Mouse (Mus musculus) heart, adult 8-10 months (tissue): ENCODE results near the gene Zfp281. TPM values are rescaled to one million over a fixed set of nuclear protein-coding genes. Genes with fewer than 3 reads are reported as not detected.

Experiments used
- DNase-seq: peaks from one replicate; pipeline ENCODE4 v3.0.0; 2022; ENCODE audit warnings: low spot score
- total RNA-seq, 4 experiments: library from RNA; stranded (reverse); gene quantifications; 2 replicates each; pipeline ENCODE4 v1.2.4; 2022

Zfp281 gene
- total RNA-seq, 4 experiments from 2014 or later, result 9.4 to 11.1 (median 10.1) TPM

DNA sequence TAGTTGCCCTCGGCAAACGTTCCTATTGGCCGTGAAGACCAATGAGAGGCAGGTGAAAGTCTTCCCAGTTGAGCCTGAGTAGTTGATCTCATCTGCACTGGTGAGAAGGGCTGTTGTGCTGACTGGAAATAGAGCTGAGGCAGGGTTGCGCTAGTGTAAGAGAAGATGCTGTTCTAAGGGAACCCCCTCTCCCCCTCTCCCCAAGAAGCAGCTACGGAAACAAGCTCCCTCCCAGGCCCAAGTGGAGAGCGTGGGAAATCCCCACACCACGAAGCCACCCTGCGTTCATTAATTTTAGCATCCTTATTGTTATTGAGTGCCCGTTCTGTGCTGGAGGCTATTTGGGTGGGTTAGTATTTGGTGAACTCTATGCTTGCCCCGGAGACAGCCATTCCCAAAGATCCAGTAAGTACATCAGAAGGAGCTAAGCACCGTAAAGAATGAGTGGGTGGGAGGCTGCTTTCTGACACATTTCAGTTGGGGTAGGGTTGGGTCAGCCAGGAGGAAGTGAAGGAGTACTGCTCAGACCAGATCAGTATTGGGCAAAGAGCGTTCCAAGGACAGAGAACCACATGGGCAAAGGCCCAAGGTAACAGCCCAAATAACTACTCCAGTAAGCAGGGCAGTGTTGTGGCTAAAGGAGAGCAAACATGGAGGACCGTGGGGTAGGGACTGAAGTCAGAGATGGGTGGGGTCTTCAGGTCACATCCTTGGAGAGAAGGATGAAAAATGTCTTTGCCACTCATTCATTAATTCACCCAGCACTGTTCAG, 33.9 kb downstream of the Zfp281 start:
- no peak for DNase-seq

GRCm38 (mm10) chr1:136659337-136659736, 34.6 kb downstream of the Zfp281 start:
- no peak for DNase-seq

DNA sequence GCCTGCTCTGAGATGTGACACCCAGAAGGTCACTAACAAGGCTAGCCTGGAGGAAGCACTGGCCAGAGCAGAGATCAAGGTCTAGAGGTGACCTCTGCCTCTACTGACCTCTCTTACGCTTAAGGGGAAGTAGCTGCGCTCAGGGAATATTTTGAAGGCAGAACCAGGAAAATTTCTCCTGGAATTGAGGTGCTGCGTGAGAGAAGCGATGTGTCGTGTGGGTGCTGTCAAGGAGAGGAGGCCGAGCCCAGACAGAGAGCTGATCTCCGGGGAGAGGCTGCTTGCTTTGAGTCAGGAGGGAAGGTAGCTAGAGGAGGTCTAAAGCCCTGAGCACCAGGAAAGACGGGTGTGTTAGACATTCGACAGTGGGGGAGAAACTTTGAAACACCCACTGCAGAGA, 35.2 kb downstream of the Zfp281 start:
- no peak for DNase-seq

GRCm38 (mm10) chr1:136661511-136661910, 36.8 kb downstream of the Zfp281 start:
- no peak for DNase-seq

- no peak for DNase-seq
Observed at GRCm38 (mm10) chr1:136661939-136662563, 37.4 kb downstream of the Zfp281 start.

- no peak for DNase-seq
Observed at GRCm38 (mm10) chr1:136664921-136665582, 40.4 kb downstream of the Zfp281 start.

- DNase-seq, result no peak
Observed at GRCm38 (mm10) chr1:136666513-136666912, 41.8 kb downstream of the Zfp281 start.

DNA sequence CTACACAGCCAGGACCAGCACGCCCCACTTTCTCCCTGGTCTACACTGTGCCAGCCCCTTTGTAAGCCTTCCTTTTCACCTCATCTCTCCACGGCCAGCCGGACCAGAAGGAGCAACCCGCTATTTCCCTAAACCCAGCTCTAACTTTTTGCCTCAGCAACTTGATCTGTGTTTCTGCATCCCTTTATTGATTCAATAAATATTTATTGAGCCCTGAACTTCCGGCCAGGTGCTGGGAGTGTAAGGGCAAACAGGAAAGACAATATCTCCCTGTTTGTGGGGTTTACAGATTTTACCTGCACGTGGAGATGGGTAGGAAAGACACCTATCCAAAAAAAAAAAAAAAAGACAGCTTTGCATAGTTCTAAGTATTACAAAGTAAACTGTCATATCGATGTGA, 45.2 kb downstream of the Zfp281 start:
- no peak for DNase-seq

DNA sequence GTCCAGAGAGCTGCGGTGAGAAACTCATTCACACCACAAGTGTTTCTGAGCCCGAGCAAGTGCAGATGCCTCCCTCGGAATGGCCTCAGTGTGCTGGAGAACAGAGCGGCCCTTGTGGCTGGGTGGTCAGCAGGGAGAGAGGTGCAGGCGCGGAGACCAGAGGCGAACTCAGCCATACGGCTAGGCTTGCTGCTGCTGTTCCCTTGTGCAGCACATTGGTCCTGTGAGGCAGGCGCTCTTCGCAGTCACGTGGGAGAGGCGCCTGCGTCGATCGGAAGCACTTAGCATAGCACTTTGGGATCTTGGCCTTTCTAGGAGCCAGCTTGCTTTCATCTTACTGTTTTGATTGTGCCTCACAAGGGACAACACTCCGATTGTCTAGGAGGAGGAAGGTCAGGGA, 45.7 kb downstream of the Zfp281 start:
- no peak for DNase-seq

- no peak for DNase-seq
Observed at GRCm38 (mm10) chr1:136671767-136672434, 47.2 kb downstream of the Zfp281 start.

DNA sequence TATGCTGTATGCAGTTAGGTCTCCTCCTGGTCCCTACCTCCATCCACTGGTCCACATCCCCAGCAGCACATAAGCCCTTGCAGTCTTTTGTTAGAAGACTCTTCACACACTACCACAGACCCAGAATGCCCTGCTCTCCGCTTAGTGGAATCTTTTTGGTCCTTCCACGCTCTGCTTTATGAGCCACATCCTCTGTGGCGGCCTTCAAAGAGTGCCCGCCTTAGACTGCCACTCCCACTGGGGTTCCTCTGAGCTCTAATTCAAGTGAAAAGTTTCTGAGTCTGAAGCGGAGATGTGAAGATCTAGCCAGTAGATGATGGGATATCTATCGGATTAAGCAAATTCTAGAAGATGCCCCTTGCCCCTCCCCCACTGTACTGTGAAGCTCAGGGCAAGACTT, 47.9 kb downstream of the Zfp281 start:
- DNase-seq, result no peak

DNA sequence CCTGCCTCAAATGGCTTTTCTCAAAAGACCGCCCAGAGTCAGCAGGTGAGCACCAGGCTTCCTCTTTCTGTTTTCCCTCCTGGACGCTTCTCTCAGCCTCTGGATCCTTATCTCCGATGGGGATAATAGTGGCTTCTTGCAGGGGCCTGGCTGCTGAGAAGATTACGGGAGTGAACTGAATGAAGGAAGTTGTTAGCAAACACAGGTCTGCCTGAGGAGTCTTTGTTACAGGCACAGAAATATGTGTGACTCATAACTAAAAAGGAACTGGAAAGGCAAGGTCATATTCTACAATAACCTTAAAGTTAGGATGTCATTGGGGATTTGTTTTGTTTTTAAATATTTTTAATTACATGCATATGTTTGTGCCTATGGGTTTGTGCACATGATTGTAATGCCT, 48.6 kb downstream of the Zfp281 start:
- no peak for DNase-seq

DNA sequence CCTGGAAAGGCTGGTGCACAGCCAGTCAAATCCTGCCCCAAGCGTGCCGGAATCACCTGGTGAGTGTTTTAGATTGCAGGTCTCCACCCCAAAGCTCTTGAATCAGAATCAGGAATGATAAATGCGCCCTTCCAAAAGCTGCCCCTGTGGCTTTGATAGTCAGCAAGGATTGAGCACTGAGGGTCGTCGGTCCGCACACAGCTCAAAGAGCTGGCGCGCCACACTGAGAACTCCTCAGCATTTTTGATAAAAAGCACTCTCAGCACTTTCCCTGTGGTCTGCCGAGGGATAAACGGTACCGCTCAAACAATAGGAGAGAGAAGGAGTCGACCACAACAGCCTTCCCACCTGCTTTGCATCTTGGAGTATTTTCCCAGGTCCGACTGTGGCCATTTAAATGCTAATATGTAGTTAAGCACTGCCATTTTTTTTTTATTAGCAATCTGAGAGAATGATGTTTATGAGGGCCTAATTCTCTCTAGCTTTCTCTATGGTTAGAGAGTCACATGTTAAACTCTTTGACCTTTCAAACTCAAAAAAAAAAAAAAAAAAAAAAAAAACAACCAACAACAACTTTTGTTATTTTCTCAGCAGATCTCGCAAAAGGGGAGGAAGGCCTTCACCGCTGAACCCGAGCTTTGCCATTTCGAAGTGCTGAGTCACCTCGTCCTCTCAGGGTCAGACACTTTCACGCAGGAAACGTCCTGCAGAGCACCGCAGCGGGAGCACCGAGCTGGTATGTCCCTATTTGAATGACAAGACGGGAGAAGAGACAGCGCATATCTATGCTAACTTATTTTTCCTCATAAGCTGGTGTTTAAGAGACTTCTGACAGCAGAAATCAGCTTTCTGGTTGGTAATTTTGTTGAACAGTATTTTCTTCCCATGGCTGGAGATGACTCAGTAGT, 50.1 kb downstream of the Zfp281 start:
- DNase-seq, result no peak

DNA sequence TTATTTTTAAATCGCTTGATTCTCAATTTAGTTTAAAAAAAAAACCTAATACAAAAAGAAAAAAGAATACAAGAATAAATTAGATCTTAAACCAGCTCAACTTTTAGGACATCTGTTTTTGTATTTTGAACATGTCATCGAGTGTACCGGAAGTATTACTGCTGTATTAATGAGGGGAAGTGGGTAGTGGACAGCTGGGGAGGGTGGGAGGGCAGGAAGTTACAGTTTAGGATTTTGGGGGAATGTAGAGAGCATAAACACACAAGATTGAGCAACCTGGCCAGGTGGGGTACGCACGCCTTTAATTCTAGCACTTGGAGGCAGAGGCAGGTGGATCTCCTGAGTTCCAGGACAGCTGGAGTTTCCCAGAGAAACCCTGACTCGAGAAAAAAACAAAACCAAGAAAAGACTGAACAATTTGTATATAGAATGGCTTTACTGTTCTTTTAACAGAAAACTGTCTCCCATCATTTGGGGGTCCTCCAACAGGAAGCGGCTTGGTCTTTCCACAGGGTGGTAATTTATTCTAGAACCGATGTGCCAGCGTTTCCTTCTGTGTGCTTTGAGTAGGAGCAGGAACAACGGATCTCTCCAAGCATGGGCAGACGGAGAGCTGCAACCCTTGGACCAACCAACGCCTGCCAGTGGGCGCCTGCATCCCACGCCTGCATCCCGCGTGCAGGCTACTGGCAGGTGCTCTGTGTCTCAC, 51.2 kb downstream of the Zfp281 start:
- no peak for DNase-seq

DNA sequence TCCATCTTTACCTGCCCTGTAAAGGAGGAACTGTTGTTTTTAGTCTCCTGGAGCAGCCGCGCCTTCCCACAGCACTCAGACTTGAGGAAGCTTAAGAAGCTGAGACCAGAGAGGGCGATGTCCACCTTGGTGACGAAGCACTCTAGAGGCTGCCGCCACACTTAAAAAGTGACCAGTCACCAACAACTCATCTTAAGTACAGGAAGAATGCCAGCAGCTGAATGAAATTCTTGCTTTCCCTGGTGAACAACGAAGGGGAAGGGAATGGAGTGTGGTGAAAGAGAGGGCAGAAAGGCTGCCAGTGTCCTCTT, 51.7 kb downstream of the Zfp281 start:
- no peak for DNase-seq

GRCm38 (mm10) chr1:136677847-136678325, 53.2 kb downstream of the Zfp281 start:
- no peak for DNase-seq

GRCm38 (mm10) chr1:136678836-136679235, 54.1 kb downstream of the Zfp281 start:
- no peak for DNase-seq
